Mouse (Mus musculus) cortical plate, adult 2 months (tissue): ENCODE data around the gene Prrc2b.

Experiments used
- CTCF ChIP-seq: fragments of 200-500 bp; IDR thresholded peaks from 2 replicates; pipeline ENCODE4 v1.5.1; 2011; ENCODE audit warnings: mild to moderate bottlenecking, control low read depth, low read length; ENCODE audit not compliant: insufficient read depth; ENCODE audit errors: extremely low read depth
- POLR2A ChIP-seq: fragments of 200-500 bp; IDR thresholded peaks from 2 replicates; pipeline ENCODE4 v1.6.1; 2011; ENCODE audit warnings: mild to moderate bottlenecking, low read length, control low read depth; ENCODE audit not compliant: insufficient read depth; ENCODE audit errors: extremely low read depth

DNA sequence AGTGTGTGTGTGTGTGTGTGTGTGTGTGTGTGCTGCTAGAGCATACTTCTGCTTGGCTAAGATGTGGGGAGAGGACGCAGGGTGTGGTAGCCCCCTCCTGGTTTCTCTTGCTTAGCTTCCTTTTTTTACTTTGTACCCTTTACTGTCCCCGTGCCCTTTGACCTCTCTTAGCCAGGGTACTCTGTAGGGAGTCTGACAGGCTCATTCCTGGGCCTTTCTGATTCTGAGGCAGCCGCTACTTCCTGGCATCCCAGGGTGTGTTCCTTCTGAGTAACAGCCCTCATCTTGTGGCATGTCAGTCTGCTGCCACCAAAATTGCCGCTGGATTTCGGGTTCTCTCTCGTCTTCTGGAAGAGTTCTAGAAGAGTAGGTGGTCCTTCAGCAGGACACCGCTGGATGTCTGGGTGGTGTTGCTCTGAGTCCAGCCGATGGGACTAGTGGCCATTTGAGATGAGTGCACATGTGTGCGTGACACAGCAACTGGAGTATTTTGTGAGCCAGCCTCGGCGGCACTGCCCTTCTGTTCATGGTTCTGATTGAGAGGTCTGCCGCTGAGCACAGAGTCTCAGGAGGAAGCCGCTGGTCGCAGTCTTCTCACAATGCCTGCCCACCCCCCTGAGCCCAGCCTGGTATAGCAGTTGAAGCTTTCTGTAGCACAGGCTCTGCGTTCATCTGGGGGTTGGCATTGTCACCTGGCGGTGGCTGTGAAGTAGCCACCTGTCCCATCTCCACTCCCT lies 16.3 kb downstream of the Prrc2b start:
- no peak for TF ChIP-seq POLR2A
- no peak for TF ChIP-seq CTCF
